Mouse (Mus musculus): ENCODE data around the gene Elf2. TPM values are rescaled to one million over a fixed set of nuclear protein-coding genes. Genes with fewer than 3 reads are reported as not detected.

The Elf2 gene
- polyA plus RNA-seq, 1 experiment from 2014 or later, result 30.0 TPM

- H3K27me3 ChIP-seq (replicated peaks), result no peaks in the 10 kb centered on the region
- no peak overlapping the region for H3K27ac ChIP-seq (replicated peaks)
- H3K36me3 ChIP-seq, result no peaks in the 10 kb centered on the region
- H3K4me2 ChIP-seq, result no peak overlapping the region
- ATAC-seq (ENCODE audit: low FRiP score), result no peak
- 86% methylated on average over 3 of the region's 3 CpGs for WGBS
- H3K9ac ChIP-seq (replicated peaks), result no peak overlapping the region
- no peak overlapping the region for H3K4me3 ChIP-seq (replicated peaks)
- no peaks in the 10 kb centered on the region for H3K9me3 ChIP-seq (replicated peaks)
- peaks cover 43% of the 10 kb centered on the region for H3K4me1 ChIP-seq
Measured at GRCm38 (mm10) chr3:51229226-51229625, 111.2 kb downstream of the Elf2 start.

GRCm38 (mm10) chr3:51228821-51229205 lies 111.7 kb downstream of the Elf2 start:
- no peak for ATAC-seq (ENCODE audit: low FRiP score)
- H3K36me3 ChIP-seq, result no peaks in the 10 kb centered on the region
- H3K27ac ChIP-seq (replicated peaks), result no peak overlapping the region
- H3K4me1 ChIP-seq, result peaks cover 43% of the 10 kb centered on the region
- H3K4me2 ChIP-seq, result no peak overlapping the region
- H3K9me3 ChIP-seq (replicated peaks), result no peaks in the 10 kb centered on the region
- no peak overlapping the region for H3K9ac ChIP-seq (replicated peaks)
- no peaks in the 10 kb centered on the region for H3K27me3 ChIP-seq (replicated peaks)
- WGBS, result 71% methylated on average over 9 of the region's 9 CpGs
- H3K4me3 ChIP-seq (replicated peaks), result no peak overlapping the region

DNA sequence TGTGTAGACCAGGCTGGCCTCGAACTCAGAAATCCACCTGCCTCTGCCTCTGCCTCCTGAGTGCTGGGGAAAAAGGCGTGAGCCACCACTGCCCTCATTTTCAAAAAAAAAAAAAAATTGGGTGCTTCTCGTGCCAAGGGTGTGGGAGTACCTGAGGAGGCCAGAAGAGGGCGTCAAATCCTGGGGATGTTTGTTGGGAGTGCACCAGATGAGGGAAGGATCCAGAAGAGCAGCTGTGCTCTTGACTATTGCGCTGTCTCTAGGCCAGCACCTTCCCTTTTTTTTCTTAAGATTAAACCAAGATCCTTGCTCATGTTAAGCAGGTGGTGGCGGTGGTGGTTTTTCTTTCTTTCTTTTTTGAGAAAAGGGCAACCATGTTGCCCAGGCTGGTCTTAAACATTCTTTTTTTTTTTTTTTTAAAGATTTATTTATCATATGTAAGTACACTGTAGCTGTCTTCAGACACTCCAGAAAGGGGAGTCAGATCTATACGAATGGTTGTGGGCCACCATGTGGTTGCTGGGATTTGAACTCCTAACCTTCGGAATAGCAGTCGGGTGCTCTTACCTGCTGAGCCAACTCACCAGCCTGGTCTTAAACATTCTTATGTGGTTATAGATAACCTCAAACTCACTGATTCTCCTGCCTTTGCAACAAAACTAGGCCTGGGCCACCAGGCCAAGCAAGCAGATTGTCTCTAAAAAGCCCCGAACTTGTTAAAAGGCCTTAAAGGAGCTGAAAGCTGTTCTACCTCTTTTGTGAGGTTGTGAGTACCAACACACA lies 112.2 kb downstream of the Elf2 start:
- WGBS, result 78% methylated on average over 10 of the region's 10 CpGs
- no peaks in the 10 kb centered on the region for H3K27me3 ChIP-seq (replicated peaks)
- ATAC-seq (ENCODE audit: low FRiP score), result no peak
- no peak overlapping the region for H3K4me2 ChIP-seq
- H3K4me1 ChIP-seq, result peaks cover 45% of the 10 kb centered on the region
- H3K9me3 ChIP-seq (replicated peaks), result no peaks in the 10 kb centered on the region
- H3K36me3 ChIP-seq, result no peaks in the 10 kb centered on the region
- no peak overlapping the region for H3K9ac ChIP-seq (replicated peaks)
- no peak overlapping the region for H3K4me3 ChIP-seq (replicated peaks)
- H3K27ac ChIP-seq (replicated peaks), result no peak overlapping the region

DNA sequence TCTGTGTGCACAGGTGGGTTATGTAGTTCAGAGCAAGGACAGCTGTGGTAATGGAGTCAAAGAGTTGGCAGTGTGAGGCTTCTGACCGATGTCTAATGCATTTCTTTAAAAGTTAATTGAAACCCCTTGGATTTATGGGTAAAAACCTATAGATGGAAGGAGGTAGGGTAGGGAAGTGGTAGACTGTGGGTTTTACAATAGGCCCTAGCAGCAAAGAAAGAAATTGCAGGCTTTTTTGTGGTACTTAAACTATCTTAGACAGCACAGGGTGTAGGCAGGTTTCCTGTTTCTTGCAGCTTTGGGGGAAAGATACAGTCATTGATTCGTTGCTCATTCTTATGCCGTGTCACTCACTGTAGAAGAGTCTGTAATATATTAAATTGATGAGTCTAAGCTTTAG lies 113.9 kb downstream of the Elf2 start:
- Histone ChIP-seq H3K36me3 (no peaks in the 10 kb centered on the region), H3K27ac (replicated peaks) (no peak overlapping the region), H3K9ac (replicated peaks) (no peak overlapping the region), H3K9me3 (replicated peaks) (no peaks in the 10 kb centered on the region), H3K4me3 (replicated peaks) (no peak overlapping the region), H3K4me2 (peak overlapping the region; percentile 76), H3K27me3 (replicated peaks) (no peaks in the 10 kb centered on the region), H3K4me1 (peaks cover 49% of the 10 kb centered on the region)
- no peak for ATAC-seq (ENCODE audit: low FRiP score)
- WGBS, result 83% methylated on average over 3 of the region's 3 CpGs

DNA sequence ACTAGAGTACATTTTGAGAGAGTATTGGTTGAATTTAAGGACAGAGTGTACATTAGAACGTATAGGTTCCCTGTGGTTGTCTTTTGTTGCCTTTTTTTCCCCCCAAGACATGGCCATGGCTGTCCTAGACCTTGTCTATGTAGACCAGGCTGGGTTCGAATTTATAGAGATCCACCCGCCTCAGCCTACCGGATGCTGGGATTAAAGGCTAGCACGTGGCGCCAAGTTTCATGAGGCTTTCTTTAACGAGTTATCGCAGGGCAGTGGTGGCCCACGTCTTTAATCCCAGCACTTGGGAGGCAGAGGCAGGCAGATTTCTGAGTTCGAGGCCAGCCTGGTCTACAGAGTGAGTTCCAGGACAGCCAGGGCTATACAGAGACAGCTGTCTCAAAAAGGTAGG lies 114.5 kb downstream of the Elf2 start:
- Histone ChIP-seq H3K27me3 (replicated peaks) (no peaks in the 10 kb centered on the region), H3K36me3 (no peaks in the 10 kb centered on the region), H3K27ac (replicated peaks) (no peak overlapping the region), H3K9ac (replicated peaks) (no peak overlapping the region), H3K9me3 (replicated peaks) (no peaks in the 10 kb centered on the region), H3K4me3 (replicated peaks) (peak overlapping the region; percentile 83), H3K4me2 (peak overlapping the region; percentile 76), H3K4me1 (peaks cover 45% of the 10 kb centered on the region)
- WGBS, result 94% methylated on average over 10 of the region's 10 CpGs
- ATAC-seq (ENCODE audit: low FRiP score), result no peak

DNA sequence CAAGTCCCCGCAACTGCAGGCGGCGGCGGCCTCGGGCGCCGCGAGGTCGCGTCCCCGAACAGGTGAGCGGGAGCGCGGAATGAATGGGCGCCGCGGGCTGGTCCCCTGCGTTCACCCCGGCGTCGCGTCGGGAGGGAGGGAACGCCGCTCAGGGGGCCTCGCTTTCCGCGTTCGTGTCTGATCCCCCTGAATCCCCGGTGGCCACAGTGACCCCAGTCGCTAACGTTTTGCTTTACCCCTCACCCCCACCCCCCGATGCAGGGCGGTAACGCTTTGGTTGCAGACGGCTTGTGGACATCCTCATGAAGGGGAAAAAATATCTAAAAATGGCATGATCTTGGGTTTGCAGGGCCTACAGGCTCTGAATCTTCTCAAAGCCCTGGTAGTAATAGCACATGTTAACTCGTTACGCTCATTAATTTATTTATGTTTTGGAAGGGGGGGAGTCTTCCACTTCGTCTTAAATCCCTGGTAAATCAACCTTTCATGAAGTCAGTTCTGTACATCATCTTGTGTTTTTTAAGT lies 115.2 kb downstream of the Elf2 start:
- 2% methylated on average over 31 of the region's 39 CpGs for WGBS
- Histone ChIP-seq H3K9ac (replicated peaks) (peak overlapping the region; percentile 94), H3K27ac (replicated peaks) (peak overlapping the region; percentile 100), H3K4me1 (peaks cover 42% of the 10 kb centered on the region), H3K36me3 (no peaks in the 10 kb centered on the region), H3K27me3 (replicated peaks) (no peaks in the 10 kb centered on the region), H3K9me3 (replicated peaks) (no peaks in the 10 kb centered on the region), H3K4me3 (replicated peaks) (peak overlapping the region; percentile 83), H3K4me2 (peak overlapping the region; percentile 76)
- peak; percentile 3; the same call in 1 of the 2 replicates for ATAC-seq (ENCODE audit: low FRiP score)

DNA sequence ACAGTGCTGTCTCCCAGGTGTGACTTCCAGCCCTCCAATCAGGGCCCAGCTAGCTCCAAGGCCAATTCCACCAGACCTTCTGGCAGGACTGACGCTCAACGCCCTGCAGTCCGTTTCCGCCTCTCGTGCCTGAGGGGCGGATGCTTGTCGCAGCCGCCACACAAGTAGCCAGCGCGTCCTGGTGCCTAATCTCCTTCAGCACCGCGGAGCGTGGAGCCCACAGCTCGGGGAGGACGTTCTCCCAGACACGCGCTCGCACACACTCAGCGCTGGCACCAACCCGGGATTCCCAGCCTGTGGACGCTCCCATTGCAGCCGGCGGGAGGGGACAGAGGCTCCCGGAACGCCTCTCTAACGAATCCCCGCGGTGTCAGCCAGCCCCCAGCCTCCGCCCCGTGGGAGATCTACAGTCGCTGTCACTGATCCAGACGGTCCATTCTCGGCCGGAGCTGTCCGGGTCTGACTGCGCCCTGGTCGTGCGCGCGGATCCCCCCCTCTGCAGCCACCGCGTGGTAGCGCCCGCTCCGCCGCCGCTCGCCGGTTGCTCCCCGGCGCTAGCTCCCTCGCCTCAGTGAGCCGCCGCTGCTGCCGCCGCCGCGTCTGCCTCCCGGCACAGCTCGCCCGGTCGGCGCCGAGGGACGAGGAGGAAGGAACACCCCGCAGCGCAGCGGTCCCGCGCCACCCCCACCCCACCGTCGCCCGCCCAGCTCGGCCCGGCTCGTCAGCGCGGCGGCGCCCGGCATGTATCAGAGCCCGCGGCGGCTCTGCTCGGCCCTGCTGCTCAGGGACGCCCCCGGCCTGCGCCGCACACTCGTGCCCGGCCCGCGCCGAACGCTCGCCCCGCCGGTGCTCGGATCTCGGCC lies 115.9 kb downstream of the Elf2 start, which contains the start of gene Noct:
Noct (plus strand) TSS at position 85 of the 863 bp plus-strand sequence.
- under 1% methylated on average over 100 of the region's 100 CpGs for WGBS
- peaks cover 42% of the 10 kb centered on the region for H3K4me1 ChIP-seq
- peak within 1 kb of the TSS; percentile 76 for H3K4me2 ChIP-seq
- peak; percentile 92 for ATAC-seq (ENCODE audit: low FRiP score)
- no peaks in the 10 kb centered on the region for H3K27me3 ChIP-seq (replicated peaks)
- H3K36me3 ChIP-seq, result no peaks in the 10 kb centered on the region
- peak within 1 kb of the TSS; percentile 83 for H3K4me3 ChIP-seq (replicated peaks)
- peak within 1 kb of the TSS; percentile 100 for H3K27ac ChIP-seq (replicated peaks)
- H3K9ac ChIP-seq (replicated peaks), result peak within 1 kb of the TSS; percentile 94
- no peaks in the 10 kb centered on the region for H3K9me3 ChIP-seq (replicated peaks)

GRCm38 (mm10) chr3:51223556-51223955 lies 116.9 kb downstream of the Elf2 start:
- WGBS, result 24% methylated on average over 5 of the region's 5 CpGs
- peak overlapping the region; percentile 83 for H3K4me3 ChIP-seq (replicated peaks)
- peaks cover 38% of the 10 kb centered on the region for H3K4me1 ChIP-seq
- ATAC-seq (ENCODE audit: low FRiP score), result no peak
- peak overlapping the region; percentile 76 for H3K4me2 ChIP-seq
- no peaks in the 10 kb centered on the region for H3K36me3 ChIP-seq
- peak overlapping the region; percentile 94; the same call in 1 of the 2 replicates for H3K9ac ChIP-seq (replicated peaks)
- H3K9me3 ChIP-seq (replicated peaks), result no peaks in the 10 kb centered on the region
- H3K27ac ChIP-seq (replicated peaks), result peak overlapping the region; percentile 100
- H3K27me3 ChIP-seq (replicated peaks), result no peaks in the 10 kb centered on the region

DNA sequence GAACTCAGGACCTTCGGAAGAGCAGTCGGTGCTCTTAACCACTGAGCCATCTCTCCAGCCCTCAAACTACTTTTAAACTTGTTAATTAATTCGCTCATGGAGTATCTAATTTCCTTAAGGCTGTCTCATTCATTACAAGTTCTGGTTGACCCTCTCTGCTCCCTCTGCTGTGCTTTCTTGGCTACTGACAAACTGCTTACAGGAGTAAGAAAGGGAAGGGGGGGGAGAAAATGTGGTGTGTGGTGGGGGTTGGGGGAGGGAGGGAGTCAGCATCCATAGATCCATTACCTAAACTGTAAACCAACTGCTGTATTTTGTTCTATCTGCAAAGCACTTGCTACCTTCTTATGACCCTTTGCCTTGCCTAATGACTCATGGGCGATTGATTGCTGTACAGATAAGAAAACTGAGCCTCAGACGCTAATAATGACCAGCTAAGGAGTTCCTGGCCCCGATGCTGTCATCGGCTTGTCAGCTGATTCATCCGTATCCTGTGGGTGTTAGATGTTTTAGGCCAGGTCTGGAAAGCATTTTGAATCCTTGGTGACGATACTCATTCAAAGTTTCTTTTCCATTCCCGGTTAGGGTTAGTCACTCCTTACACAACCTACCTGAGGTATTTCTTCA lies 117.5 kb downstream of the Elf2 start:
- H3K4me2 ChIP-seq, result no peak overlapping the region; the same call in 1 of the 2 replicates
- no peaks in the 10 kb centered on the region for H3K9me3 ChIP-seq (replicated peaks)
- WGBS, result 74% methylated on average over 10 of the region's 10 CpGs
- no peak overlapping the region for H3K4me3 ChIP-seq (replicated peaks)
- no peak overlapping the region for H3K9ac ChIP-seq (replicated peaks)
- peak overlapping the region; percentile 100; the same call in 1 of the 2 replicates for H3K27ac ChIP-seq (replicated peaks)
- peaks cover 35% of the 10 kb centered on the region for H3K4me1 ChIP-seq
- H3K27me3 ChIP-seq (replicated peaks), result no peaks in the 10 kb centered on the region
- H3K36me3 ChIP-seq, result no peaks in the 10 kb centered on the region
- no peak for ATAC-seq (ENCODE audit: low FRiP score)

DNA sequence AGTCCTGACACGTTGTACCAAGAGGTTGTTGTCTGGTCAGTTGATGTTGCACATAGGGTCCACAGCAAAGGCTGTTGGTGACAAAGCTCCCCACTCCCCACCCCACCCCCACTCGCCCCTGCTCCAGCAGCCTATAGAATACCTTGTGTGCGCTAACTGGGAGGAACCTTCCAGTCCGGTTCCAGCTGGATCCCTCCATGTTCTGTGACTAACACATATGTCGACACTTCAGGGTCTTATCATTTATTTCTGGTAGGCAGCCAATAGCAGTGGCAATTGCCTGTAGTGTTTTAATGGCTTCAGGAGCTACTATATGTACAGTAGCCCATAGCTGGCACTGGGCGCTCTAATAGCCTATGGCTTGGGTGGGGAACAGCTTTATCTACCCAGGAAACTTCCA lies 118.2 kb downstream of the Elf2 start:
- 89% methylated on average over 6 of the region's 6 CpGs for WGBS
- Histone ChIP-seq H3K4me1 (peaks cover 32% of the 10 kb centered on the region), H3K4me2 (no peak overlapping the region), H3K36me3 (no peaks in the 10 kb centered on the region), H3K27ac (replicated peaks) (no peak overlapping the region), H3K9me3 (replicated peaks) (no peaks in the 10 kb centered on the region), H3K27me3 (replicated peaks) (no peaks in the 10 kb centered on the region), H3K9ac (replicated peaks) (no peak overlapping the region), H3K4me3 (replicated peaks) (no peak overlapping the region)
- no peak for ATAC-seq (ENCODE audit: low FRiP score)

DNA sequence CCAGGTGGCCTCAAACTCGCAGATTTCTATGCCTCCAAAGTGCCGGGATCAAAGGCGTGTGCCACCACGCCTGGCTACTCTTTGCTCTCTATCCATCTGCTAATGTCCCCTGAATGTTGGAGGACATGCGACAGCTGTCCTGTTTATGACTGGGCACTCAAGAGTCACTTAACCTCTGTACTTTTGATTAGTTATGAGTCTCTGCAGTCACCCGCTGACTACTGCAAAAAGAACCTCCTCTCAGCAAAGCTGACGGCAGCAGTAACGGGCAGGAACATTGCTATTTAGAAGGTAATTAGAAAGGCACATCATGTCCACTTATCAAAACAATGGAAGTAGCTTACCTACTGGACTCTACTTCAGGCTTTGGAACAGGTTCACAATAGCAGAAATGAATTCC lies 118.6 kb downstream of the Elf2 start:
- 76% methylated on average over 8 of the region's 8 CpGs for WGBS
- no peak for ATAC-seq (ENCODE audit: low FRiP score)
- Histone ChIP-seq H3K27ac (replicated peaks) (no peak overlapping the region), H3K4me3 (replicated peaks) (no peak overlapping the region), H3K4me1 (peaks cover 28% of the 10 kb centered on the region), H3K36me3 (no peaks in the 10 kb centered on the region), H3K27me3 (replicated peaks) (no peaks in the 10 kb centered on the region), H3K9me3 (replicated peaks) (no peaks in the 10 kb centered on the region), H3K9ac (replicated peaks) (no peak overlapping the region), H3K4me2 (no peak overlapping the region)
